Mouse (Mus musculus) ES-Bruce4 (cell line): ENCODE measurements around the gene Mx1.

Experiments used
- CTCF ChIP-seq: IDR thresholded peaks from one replicate; pipeline ENCODE4 v1.8.1; 2011; ENCODE audit warnings: low read depth, low read length
- EP300 ChIP-seq: IDR thresholded peaks from 2 replicates; pipeline ENCODE4 v1.6.1; 2011; ENCODE audit warnings: low read depth, low read length; ENCODE audit not compliant: insufficient read depth
- POLR2A ChIP-seq: IDR thresholded peaks from one replicate; pipeline ENCODE4 v1.8.1; 2011; ENCODE audit warnings: low read length; ENCODE audit not compliant: insufficient read depth

GRCm38 (mm10) chr16:97476524-97476923 is 13.8 kb upstream of the Mx1 start:
- no peak for TF ChIP-seq CTCF
- TF ChIP-seq EP300, result no peak
- TF ChIP-seq POLR2A, result no peak
